Comparison of ENCODE assay signal across 10 mouse cellular contexts in the genomic region with DNA sequence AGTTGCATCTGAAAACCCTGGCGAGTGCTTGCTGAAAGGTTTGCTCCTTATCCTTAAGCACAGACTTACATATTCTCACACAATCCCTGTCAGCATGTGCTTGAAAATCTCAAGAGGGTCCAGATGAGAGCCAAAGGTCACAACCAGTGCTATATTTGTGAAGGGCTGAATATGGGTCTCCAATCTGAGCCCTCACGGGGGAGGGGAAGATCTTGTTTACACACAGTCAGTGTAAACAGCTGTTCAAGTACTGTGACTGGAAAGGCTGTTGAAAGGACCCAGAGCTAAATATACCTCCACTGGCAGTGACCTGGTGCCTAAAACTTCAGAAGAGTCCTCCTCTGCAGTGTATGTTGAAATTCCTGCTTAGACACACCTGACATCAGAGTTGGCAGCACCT. TPM values are rescaled to one million over a fixed set of nuclear protein-coding genes. Genes with fewer than 3 reads are reported as not detected.
DNase-seq lines count a peak whose midpoint lies in the region; ATAC-seq and TF ChIP-seq lines count a peak whose summit lies in the region.
"Had no signal": no experiment of that assay in that cellular context is flagged by ENCODE, and none has a peak within 500 bp of the region (broad histone marks: within the 10 kb centered on the region; RNA-seq: fewer than 3 reads in every experiment).

No protein-coding gene starts in this region.

- no peak for TF ChIP-seq CTCF in liver, postnatal 0 days (IDR thresholded peaks at IDR 0.05; ENCODE audit: low read depth)

- no peaks in the 10 kb centered on the region for H3K27me3 ChIP-seq in liver, embryonic 11.5 days (replicated peaks; ENCODE audit: control insufficient read depth, insufficient read depth, low read length)
- no peaks in the 10 kb centered on the region for H3K27me3 ChIP-seq in liver, postnatal 0 days (ENCODE audit: insufficient read depth, low read length)
- H3K27me3 ChIP-seq in heart, embryonic 13.5 days (replicated peaks): peaks cover 26% of the 10 kb centered on the region

- no peak for DNase-seq in liver, embryonic 11.5 days (ENCODE audit: low spot score)
- no peak for DNase-seq in liver, postnatal 0 days
- DNase-seq in lung, adult 18-20 months: peak; percentile 75 to 83
- DNase-seq in skeletal muscle tissue, adult 2 months (ENCODE audit: low read depth, low spot score): peak; percentile 76
- DNase-seq in neural tube, embryonic 10.5 days (ENCODE audit: extremely low spot score, low spot score): no peak
- DNase-seq: cerebellum, adult 2 months; kidney, postnatal 25 days had no signal

- H3K27ac ChIP-seq in liver, embryonic 11.5 days (ENCODE audit: low read depth, low read length): no peak overlapping the region
- H3K27ac ChIP-seq in liver, postnatal 0 days (ENCODE audit: low read depth): no peak overlapping the region
- no peak overlapping the region for H3K27ac ChIP-seq in heart, embryonic 13.5 days (replicated peaks)

- H3K4me1 ChIP-seq in liver, embryonic 11.5 days (replicated peaks; ENCODE audit: control insufficient read depth, insufficient read depth, low read length): no peaks in the 10 kb centered on the region
- H3K4me1 ChIP-seq in liver, postnatal 0 days (ENCODE audit: insufficient read depth): no peaks in the 10 kb centered on the region
- H3K4me1 ChIP-seq in heart, embryonic 13.5 days: peaks cover 29% of the 10 kb centered on the region

- WGBS in liver, embryonic 11.5 days: 48% methylated on average over 2 of the region's 2 CpGs
- WGBS in liver, postnatal 0 days (ENCODE audit: insufficient replicate concordance): 57% methylated on average over 2 of the region's 2 CpGs
- 13% methylated on average over 2 of the region's 2 CpGs for WGBS in heart, embryonic 13.5 days

- no peak overlapping the region for H3K4me3 ChIP-seq in liver, embryonic 11.5 days (ENCODE audit: low read depth, low read length)
- no peak overlapping the region for H3K4me3 ChIP-seq in liver, postnatal 0 days (ENCODE audit: low read depth, low read length)
- no peak overlapping the region for H3K4me3 ChIP-seq in heart, embryonic 13.5 days

- no peaks in the 10 kb centered on the region for H3K9me3 ChIP-seq in liver, embryonic 11.5 days (ENCODE audit: control insufficient read depth, low read length)
- no peaks in the 10 kb centered on the region for H3K9me3 ChIP-seq in liver, postnatal 0 days (ENCODE audit: low read length)
- no peaks in the 10 kb centered on the region for H3K9me3 ChIP-seq in heart, embryonic 13.5 days

- H3K4me2 ChIP-seq in liver, embryonic 11.5 days: no peak overlapping the region
- no peak overlapping the region for H3K4me2 ChIP-seq in liver, postnatal 0 days (ENCODE audit: low read depth, low read length)
- H3K4me2 ChIP-seq in heart, embryonic 13.5 days: 0 out of 2 replicates have a peak overlapping the region, but pooled peaks have one; percentile 28

- no peak for TF ChIP-seq EP300 in liver, postnatal 0 days (IDR thresholded peaks at IDR 0.05; ENCODE audit: low read depth)

- no peaks in the 10 kb centered on the region for H3K36me3 ChIP-seq in liver, embryonic 11.5 days (ENCODE audit: control insufficient read depth, insufficient read depth, low read length)
- no peaks in the 10 kb centered on the region for H3K36me3 ChIP-seq in liver, postnatal 0 days (replicated peaks; ENCODE audit: insufficient read depth, low read length)
- no peaks in the 10 kb centered on the region for H3K36me3 ChIP-seq in heart, embryonic 13.5 days

- H3K9ac ChIP-seq in liver, embryonic 11.5 days (ENCODE audit: low read depth, low read length): no peak overlapping the region
- H3K9ac ChIP-seq in liver, postnatal 0 days (replicated peaks): no peak overlapping the region
- no peak overlapping the region for H3K9ac ChIP-seq in heart, embryonic 13.5 days

- ATAC-seq in liver, embryonic 11.5 days (replicated peaks; ENCODE audit: low FRiP score): peak; percentile 36; the same call in 1 of the 2 replicates
- ATAC-seq in liver, postnatal 0 days: no peak
- peak; percentile 51; the same call in 1 of the 2 replicates for ATAC-seq in heart, embryonic 13.5 days (ENCODE audit: extremely low read depth, insufficient number of reproducible peaks, low FRiP score, low TSS enrichment)
- ATAC-seq in activated CD4-positive, CD25-positive, alpha-beta regulatory T cell, adult 4 months: no peak
- ATAC-seq: hindbrain, embryonic 16.5 days had no signal

RNA-seq across cellular contexts. Expression of gene Bmpr1b, which starts 43.7 kb away (rescaled TPM):
- polyA plus RNA-seq in liver, embryonic 11.5 days (2014; fragmentation: Nextera tagmentation; extraction: Ambion mirVana): 1.1 and 1.3 TPM in 2 replicates
- polyA plus RNA-seq in liver, postnatal 0 days (2015; fragmentation: Nextera tagmentation; extraction: Ambion mirVana): 0.09 TPM in 1 of 2 replicates, not detected in the other
- polyA plus RNA-seq in heart, embryonic 13.5 days (2015; fragmentation: Nextera tagmentation; extraction: Ambion mirVana): 1.1 and 1.3 TPM in 2 replicates
- polyA plus RNA-seq in activated CD4-positive, CD25-positive, alpha-beta regulatory T cell, adult 4 months (2017; shearing (Covaris generic)): not detected

Comparison
In these comparisons a context has a peak if more than half of its experiments do, and no peak if none do; other contexts are left out.
1. ATAC-seq: peak in liver, embryonic 11.5 days (single experiment) and heart, embryonic 13.5 days (single experiment); none in liver, postnatal 0 days (single experiment) and activated CD4-positive, CD25-positive, alpha-beta regulatory T cell, adult 4 months (single experiment).
2. DNase-seq: peak in lung, adult 18-20 months (2 of 2) and skeletal muscle tissue, adult 2 months (single experiment); none in liver, embryonic 11.5 days (single experiment), liver, postnatal 0 days (single experiment) and neural tube, embryonic 10.5 days (single experiment).